Mouse (Mus musculus): ENCODE measurements around the gene Myo1e.

Gene Myo1e

GRCm38 (mm10) chr9:70223142-70223541 is 16.0 kb downstream of the Myo1e start:
- DNase-seq, result no peak

GRCm38 (mm10) chr9:70224046-70224445 is 16.9 kb downstream of the Myo1e start:
- DNase-seq, result no peak

GRCm38 (mm10) chr9:70226359-70226758 is 19.2 kb downstream of the Myo1e start:
- no peak for DNase-seq

- DNase-seq, result no peak
These were observed 22.7 kb downstream of the Myo1e start for GRCm38 (mm10) chr9:70229823-70230222.

- peak; percentile 50 to 51 for DNase-seq
These were observed 25.2 kb downstream of the Myo1e start for GRCm38 (mm10) chr9:70232044-70233010.

- DNase-seq, result peak; percentile 57 to 67
These were observed 30.0 kb downstream of the Myo1e start for GRCm38 (mm10) chr9:70237136-70237535.

GRCm38 (mm10) chr9:70237561-70237960 is 30.4 kb downstream of the Myo1e start:
- DNase-seq, result peak; percentile 63 to 68

GRCm38 (mm10) chr9:70238391-70238790 is 31.2 kb downstream of the Myo1e start:
- no peak for DNase-seq

DNA sequence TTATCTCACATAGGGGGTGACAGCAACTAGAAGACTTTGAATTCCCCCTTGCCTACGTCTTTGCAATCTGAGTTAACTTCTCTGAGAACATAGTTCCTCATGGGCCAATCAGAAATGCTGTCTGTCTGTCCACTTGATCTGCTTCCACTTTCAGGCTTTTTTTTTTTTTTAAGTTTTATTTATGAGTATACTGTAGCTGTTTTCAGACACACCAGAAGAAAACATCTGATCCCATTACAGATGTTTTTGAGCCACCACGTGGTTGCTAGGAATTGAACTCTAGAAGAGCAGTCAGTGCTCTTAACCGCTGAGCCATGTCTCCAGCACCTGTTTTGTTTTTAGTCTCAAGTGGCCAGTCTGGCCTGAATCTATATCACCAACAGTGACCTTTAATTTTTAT is 32.1 kb downstream of the Myo1e start:
- DNase-seq, result no peak

GRCm38 (mm10) chr9:70240703-70241410 is 33.7 kb downstream of the Myo1e start:
- DNase-seq, result no peak

DNA sequence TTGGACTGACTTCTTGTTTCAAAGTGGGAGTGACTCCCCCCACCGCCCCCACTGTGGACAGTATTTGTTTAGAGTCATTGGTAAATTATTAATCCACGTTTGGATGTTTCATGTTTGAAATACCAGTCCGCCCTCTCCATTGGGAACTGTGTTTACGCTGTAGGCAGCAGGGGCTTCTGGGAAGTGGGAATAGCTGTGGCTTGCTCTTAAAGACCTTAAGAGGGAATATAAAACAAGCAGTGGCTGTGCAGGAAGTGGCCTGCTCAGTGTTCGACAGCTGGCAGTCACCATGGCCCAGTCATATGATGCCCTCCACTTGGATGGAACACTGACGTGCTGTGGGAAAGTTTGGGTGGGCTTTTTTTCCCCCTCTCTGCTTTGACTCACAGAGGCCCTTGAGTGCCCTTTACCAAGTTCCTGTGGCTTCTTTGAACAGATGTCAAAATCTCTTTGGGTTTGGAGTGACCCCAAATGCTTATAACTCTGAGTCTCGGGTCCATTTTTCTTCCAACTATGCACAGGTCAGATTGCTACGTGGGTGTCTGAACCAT is 34.3 kb downstream of the Myo1e start:
- no peak for DNase-seq

GRCm38 (mm10) chr9:70242112-70242862 is 35.1 kb downstream of the Myo1e start:
- DNase-seq, result no peak

DNA sequence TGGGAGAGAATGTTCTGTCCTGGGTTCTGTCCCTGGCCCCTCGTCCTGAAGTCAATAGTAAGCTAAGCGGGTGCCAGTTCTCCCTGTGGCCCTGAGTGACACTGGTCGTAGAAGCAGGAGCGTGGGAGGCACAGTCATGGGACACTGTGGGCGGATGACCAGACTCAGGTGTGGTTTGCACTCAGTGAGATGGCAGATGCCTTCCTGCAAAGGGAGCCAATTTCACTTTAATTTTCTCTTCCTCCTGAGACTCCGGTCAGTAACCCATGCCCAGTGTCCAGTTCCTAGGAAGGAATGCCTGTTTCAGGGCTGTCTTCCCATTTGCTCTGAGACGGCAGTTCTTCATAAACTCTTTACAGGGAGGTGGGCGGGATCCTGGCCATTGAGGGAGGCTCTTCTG is 36.1 kb downstream of the Myo1e start:
- DNase-seq, result peak; percentile 62 to 66

DNA sequence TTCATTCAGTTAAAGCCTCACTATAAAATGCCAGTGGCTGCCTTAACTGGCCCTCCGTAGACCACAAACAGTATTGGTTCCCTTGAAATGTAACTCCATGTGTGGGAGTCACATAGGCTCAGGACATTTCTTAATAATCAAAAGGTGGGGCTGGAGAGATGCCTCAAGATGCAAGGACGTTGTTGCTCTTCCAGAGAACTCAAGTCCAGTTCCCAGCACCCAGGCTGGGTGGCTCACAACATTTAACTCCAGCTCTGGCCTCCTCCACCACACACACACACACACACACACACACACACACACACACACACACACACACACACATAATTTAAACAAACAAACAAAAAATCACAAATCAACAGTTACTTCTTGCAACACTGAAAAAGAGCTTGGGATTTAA is 36.6 kb downstream of the Myo1e start:
- DNase-seq, result no peak

DNA sequence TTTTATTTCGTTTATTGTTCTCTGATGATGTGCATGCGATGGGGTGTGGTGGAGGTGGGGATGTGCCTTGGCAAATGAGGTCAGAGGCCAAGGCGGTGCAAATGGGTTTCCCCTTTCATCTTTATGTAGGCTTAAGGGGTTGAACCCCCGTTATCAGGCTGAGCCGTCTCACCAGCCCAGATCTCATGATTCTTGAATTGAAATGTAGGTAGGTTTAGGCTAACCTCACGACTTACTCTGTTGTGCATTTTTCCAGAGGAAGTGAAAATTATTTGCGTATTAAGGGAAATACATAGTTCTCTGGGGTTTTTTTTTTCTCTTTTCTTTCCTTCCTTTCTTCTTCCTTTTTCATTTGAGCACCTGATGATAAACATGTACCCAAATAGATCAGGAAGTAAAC is 37.0 kb downstream of the Myo1e start:
- DNase-seq, result peak; percentile 76 to 79

GRCm38 (mm10) chr9:70245040-70245439 is 37.9 kb downstream of the Myo1e start:
- peak in 1 of 2 experiments; percentile 27 for DNase-seq

DNA sequence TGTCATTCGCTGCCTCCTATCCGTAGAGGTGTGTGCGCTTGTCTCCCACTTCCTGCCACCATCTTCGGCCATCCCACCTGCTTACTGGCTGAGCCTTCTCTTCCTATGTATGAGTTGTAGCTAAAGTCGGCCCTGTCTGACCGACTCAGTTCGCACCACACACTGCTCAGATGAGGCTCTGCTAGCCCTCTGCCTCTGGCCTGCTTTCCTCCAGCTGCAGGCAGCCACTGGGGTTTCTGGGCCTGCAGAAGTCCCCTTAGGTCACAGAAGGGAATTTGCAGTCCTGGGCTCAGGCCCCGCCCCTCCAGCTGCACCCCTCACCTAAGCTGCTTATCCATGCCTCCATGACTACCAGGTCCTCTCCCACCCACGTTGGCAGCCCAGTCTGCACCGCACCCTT is 39.3 kb downstream of the Myo1e start:
- DNase-seq, result no peak

GRCm38 (mm10) chr9:70248046-70248445 is 40.9 kb downstream of the Myo1e start:
- no peak for DNase-seq

- DNase-seq, result no peak
These were observed 41.7 kb downstream of the Myo1e start for GRCm38 (mm10) chr9:70248826-70249225.

DNA sequence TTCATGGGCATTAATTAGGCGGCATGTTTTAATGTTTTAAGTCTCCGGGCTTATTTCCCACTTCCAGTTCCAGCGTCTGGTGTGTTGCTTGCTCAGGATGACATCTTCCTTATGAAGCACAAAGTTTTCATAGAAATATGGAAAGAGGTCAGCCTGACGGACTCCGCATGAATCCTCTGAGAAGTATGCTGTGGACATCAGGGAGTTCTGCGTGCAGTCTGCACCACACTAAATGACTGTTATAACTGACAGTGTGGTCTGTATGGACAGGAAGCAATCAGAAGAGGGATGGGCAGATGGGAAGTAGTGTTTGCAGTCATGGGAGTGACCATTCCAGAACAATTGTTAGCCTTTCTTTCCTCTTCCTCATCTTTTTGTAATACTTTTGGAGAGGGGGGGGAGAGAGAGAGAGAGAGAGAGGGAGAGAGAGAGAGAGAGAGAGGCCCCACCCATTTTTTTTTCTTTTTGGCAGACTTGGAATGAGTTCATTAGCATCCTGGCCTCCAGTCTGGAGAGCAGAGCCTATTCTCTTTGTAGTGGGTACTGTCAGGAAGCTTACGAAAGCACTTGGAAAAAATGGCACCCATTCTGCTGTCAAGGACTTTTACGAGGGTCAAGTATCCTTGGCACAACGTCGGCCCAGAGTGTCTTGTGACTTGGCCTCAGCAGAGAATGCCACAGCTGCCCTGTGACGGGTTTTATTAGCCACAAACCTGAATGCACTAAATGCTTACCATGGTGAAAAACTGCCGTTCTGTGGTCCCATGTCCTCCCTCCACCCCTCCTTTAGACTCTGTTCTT is 42.9 kb downstream of the Myo1e start:
- DNase-seq, result no peak

DNA sequence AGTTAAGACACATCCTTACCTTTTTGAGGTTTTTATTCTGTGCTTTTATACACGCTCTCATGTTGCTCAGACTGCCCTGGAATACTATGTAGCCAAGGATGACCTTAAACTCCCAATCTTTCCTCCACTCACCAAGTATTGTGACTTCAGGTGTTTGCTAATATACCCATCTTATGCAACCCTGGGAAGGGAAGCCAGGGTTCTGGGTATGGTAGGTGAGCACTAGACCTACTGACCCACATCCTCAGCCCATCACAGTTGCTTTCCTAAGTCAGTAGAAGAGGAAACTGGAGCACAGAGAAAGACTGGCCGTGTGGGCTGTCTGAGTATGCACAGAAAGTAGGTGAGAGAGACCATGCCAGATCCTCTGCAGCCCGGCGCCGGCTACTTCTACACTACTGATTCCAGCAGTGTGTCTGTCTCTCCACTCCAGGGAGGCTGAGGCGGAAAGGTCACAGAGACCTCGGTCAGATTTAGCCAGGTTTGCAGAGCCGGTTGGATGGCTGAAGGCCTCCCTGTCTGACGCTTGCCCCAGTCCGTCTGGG is 44.4 kb downstream of the Myo1e start:
- DNase-seq, result no peak

GRCm38 (mm10) chr9:70253016-70253415 is 45.9 kb downstream of the Myo1e start:
- DNase-seq, result no peak

Data from B cell, adult 2 months (primary cell).